Mouse (Mus musculus): ENCODE measurements around the gene Mitd1. TPM values are rescaled to one million over a fixed set of nuclear protein-coding genes. Genes with fewer than 3 reads are reported as not detected.
A peak's percentile ranks its signal among the peaks of the same experiment; 100 is the strongest.

The Mitd1 gene
- total and polyA plus RNA-seq, 3 experiments, result 20.9 to 23.0 TPM; not detected in 1

- H3K36me3 ChIP-seq (ENCODE audit: control insufficient read depth in 1 of 2, insufficient read depth in 2 of 2, low read length in 2 of 2), result peaks cover 0 to 10% of the 10 kb centered on the region in 2 experiments; a peak in 2 of 4 replicates
These were observed 10.1 kb upstream of the Mitd1 start for GRCm38 (mm10) chr1:37900288-37900687.

DNA sequence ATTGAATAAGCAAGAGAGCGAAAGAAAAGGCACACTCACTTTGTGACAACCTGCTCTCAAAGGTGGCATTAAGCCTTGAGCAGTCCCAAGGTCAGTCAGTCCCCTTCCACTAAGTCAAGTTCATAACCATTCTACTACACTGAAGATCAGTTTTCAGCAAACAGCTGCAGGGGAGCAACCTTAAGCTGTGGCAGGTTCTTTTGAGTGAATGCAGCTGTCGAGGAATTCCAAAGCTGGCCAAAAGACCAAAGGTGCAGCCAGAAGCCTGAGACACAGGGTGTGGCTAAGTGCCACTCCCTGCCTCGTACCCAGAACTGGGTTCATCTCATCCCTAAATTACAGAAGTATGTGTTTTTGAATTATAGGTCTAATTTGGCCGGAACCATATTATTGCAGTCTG, 9.6 kb upstream of the Mitd1 start:
- H3K36me3 ChIP-seq (ENCODE audit: control insufficient read depth in 1 of 2, insufficient read depth in 2 of 2, low read length in 2 of 2), result peaks cover 0 to 10% of the 10 kb centered on the region in 2 experiments; a peak in 2 of 4 replicates
- no peak overlapping the region for H3K9ac ChIP-seq (ENCODE audit: control insufficient read depth, low read depth, low read length, poor library complexity, severe bottlenecking)
- H3K9me3 ChIP-seq (replicated peaks; ENCODE audit: insufficient read depth, low read length), result no peaks in the 10 kb centered on the region
- TF ChIP-seq ETS1 (IDR thresholded peaks at IDR 0.05; ENCODE audit: low read depth, low read length) (no peak), ZNF384 (IDR thresholded peaks at IDR 0.05; ENCODE audit: low read depth, low read length) (no peak), CTCF (IDR thresholded peaks at IDR 0.05 in 2 of 3, conservative IDR thresholded peaks at IDR 0.05 in 1 of 3; ENCODE audit: control insufficient read depth in 1 of 3, insufficient read depth in 1 of 3, low read depth in 2 of 3, low read length in 3 of 3, poor library complexity in 1 of 3, severe bottlenecking in 1 of 3) (no peak), HCFC1 (IDR thresholded peaks at IDR 0.05; ENCODE audit: low read depth, low read length) (no peak), NELFE (IDR thresholded peaks at IDR 0.05; ENCODE audit: low read depth, low read length) (no peak), POLR2A (IDR thresholded peaks at IDR 0.05; ENCODE audit: control insufficient read depth in 1 of 2, insufficient read depth in 1 of 2, low read depth in 1 of 2, low read length in 2 of 2, poor library complexity in 1 of 2) (peak in 1 of 2 experiments; percentile 31; a peak in 1 of 4 replicates), POLR2AphosphoS2 (IDR thresholded peaks at IDR 0.05; ENCODE audit: low read length) (0 out of 2 replicates have a peak, but pooled peaks have one; percentile 33), UBTF (IDR thresholded peaks at IDR 0.05; ENCODE audit: borderline replicate concordance, insufficient read depth, low read depth, low read length) (no peak), MXI1 (IDR thresholded peaks at IDR 0.05; ENCODE audit: low read depth, low read length) (no peak), RCOR1 (IDR thresholded peaks at IDR 0.05; ENCODE audit: low read depth, low read length) (no peak), MYB (IDR thresholded peaks at IDR 0.05; ENCODE audit: low read depth, low read length) (no peak), RAD21 (IDR thresholded peaks at IDR 0.05; ENCODE audit: low read depth, low read length) (no peak), SIN3A (IDR thresholded peaks at IDR 0.05; ENCODE audit: low read length) (no peak), EP300 (IDR thresholded peaks at IDR 0.05; ENCODE audit: low read depth in 1 of 2, low read length in 2 of 2) (no peak), TCF12 (IDR thresholded peaks at IDR 0.05; ENCODE audit: low read depth, low read length) (no peak), ZMIZ1 (IDR thresholded peaks at IDR 0.05; ENCODE audit: low read depth, low read length) (no peak; the same call in 1 of the 2 replicates), GATA1 (IDR thresholded peaks at IDR 0.05; ENCODE audit: low read depth, low read length) (no peak)
- H3K79me2 ChIP-seq (ENCODE audit: control insufficient read depth, insufficient read depth, low read length, poor library complexity), result no peaks in the 10 kb centered on the region
- no peaks in the 10 kb centered on the region for H3K4me1 ChIP-seq (ENCODE audit: control insufficient read depth in 1 of 2, insufficient read depth in 2 of 2, low read length in 2 of 2)
- H3K27me3 ChIP-seq (ENCODE audit: control insufficient read depth in 1 of 2, insufficient read depth in 2 of 2, low read length in 2 of 2), result no peaks in the 10 kb centered on the region; a peak in 1 of 4 replicates
- DNase-seq (ENCODE audit: low read depth, low spot score), result no peak
- no peak overlapping the region for H3K27ac ChIP-seq (ENCODE audit: control insufficient read depth, low read depth, low read length)
- no peak overlapping the region for H3K4me3 ChIP-seq (ENCODE audit: control insufficient read depth in 1 of 2, insufficient read depth in 1 of 2, low read depth in 2 of 2, low read length in 2 of 2)

More at GRCm38 (mm10) chr1:37900288-37900687, 10.1 kb upstream of the Mitd1 start:
- H3K27ac ChIP-seq (ENCODE audit: control insufficient read depth, low read depth, low read length), result no peak overlapping the region
- H3K9me3 ChIP-seq (replicated peaks; ENCODE audit: insufficient read depth, low read length), result no peaks in the 10 kb centered on the region
- no peak overlapping the region for H3K4me3 ChIP-seq (ENCODE audit: control insufficient read depth in 1 of 2, insufficient read depth in 1 of 2, low read depth in 2 of 2, low read length in 2 of 2)
- H3K79me2 ChIP-seq (ENCODE audit: control insufficient read depth, insufficient read depth, low read length, poor library complexity), result no peaks in the 10 kb centered on the region
- H3K4me1 ChIP-seq (ENCODE audit: control insufficient read depth in 1 of 2, insufficient read depth in 2 of 2, low read length in 2 of 2), result no peaks in the 10 kb centered on the region
- peaks cover 0 to 1% of the 10 kb centered on the region in 2 experiments; a peak in 1 of 4 replicates for H3K27me3 ChIP-seq (ENCODE audit: control insufficient read depth in 1 of 2, insufficient read depth in 2 of 2, low read length in 2 of 2)
- peak; percentile 16 for DNase-seq (ENCODE audit: low read depth, low spot score)
- no peak overlapping the region for H3K9ac ChIP-seq (ENCODE audit: control insufficient read depth, low read depth, low read length, poor library complexity, severe bottlenecking)
- TF ChIP-seq POLR2AphosphoS2 (IDR thresholded peaks at IDR 0.05; ENCODE audit: low read length), result 0 out of 2 replicates have a peak, but pooled peaks have one; percentile 18
- TF ChIP-seq MYB (IDR thresholded peaks at IDR 0.05; ENCODE audit: low read depth, low read length), result no peak

Data from MEL (cell line).